Mouse (Mus musculus) limb, embryonic 15.5 days (tissue): ENCODE measurements around the gene Spats1. TPM values are rescaled to one million over a fixed set of nuclear protein-coding genes. Genes with fewer than 3 reads are reported as not detected.
"Not testable (repeated sequence)": the region's sequence is repeated elsewhere in the genome, so short reads cannot be mapped to it uniquely, and the experiment has no call there.

ENCODE experiments used
- ATAC-seq: fragments of 200-750 bp; cut with Nextera tagmentation; 2 replicates; pipeline ENCODE4 v1.8.0; 2017; ENCODE audit warnings: low read depth, moderate TSS enrichment; ENCODE audit not compliant: insufficient number of reproducible peaks, low FRiP score, low TSS enrichment
- H3K27ac ChIP-seq: fragments of 300-500 bp; sonication (generic); 2 replicates; pipeline ENCODE4 v1.5.1; 2015; ENCODE audit warnings: moderate library complexity, mild to moderate bottlenecking, inconsistent platforms
- H3K27me3 ChIP-seq: fragments of 300-500 bp; sonication (generic); 2 replicates; pipeline ENCODE4 v1.6.1; 2015; ENCODE audit warnings: inconsistent platforms
- H3K36me3 ChIP-seq: fragments of 300-500 bp; sonication (generic); 2 replicates; pipeline ENCODE4 v1.6.1; 2015; ENCODE audit warnings: inconsistent platforms
- H3K4me1 ChIP-seq: fragments of 300-500 bp; sonication (generic); 2 replicates; pipeline ENCODE4 v1.6.1; 2015; ENCODE audit warnings: inconsistent platforms
- H3K4me2 ChIP-seq: fragments of 300-500 bp; sonication (generic); 2 replicates; pipeline ENCODE4 v1.6.1; 2015; ENCODE audit warnings: mild to moderate bottlenecking, inconsistent platforms
- H3K4me3 ChIP-seq: fragments of 300-500 bp; sonication (generic); 2 replicates; pipeline ENCODE4 v1.5.1; 2015; ENCODE audit warnings: mild to moderate bottlenecking, inconsistent platforms
- H3K9ac ChIP-seq: fragments of 300-500 bp; sonication (generic); 2 replicates; pipeline ENCODE4 v1.6.1; 2015; ENCODE audit warnings: inconsistent platforms
- H3K9me3 ChIP-seq: fragments of 300-500 bp; sonication (generic); 2 replicates; pipeline ENCODE4 v1.6.1; 2016; ENCODE audit warnings: inconsistent platforms
- WGBS: fragments of 180-500 bp; shearing (Covaris S2); methylation state at CpG from one replicate; pipeline ENCODE4 v1.1.7; 2015; 5-methylcytosine and 5-hydroxymethylcytosine counted together
- polyA plus RNA-seq: library from polyadenylated mRNA; unstranded; fragments of >200 nt; fragmentation: Nextera tagmentation; extraction: Ambion mirVana; gene quantifications from 2 replicates; pipeline ENCODE4 v1.2.1, GENCODE M21; 2015

The Spats1 gene
- polyA plus RNA-seq, 1 experiment from 2014 or later, result 0.22 TPM

- Histone ChIP-seq H3K27ac (no peak overlapping the region), H3K9ac (no peak overlapping the region), H3K4me1 (no peaks in the 10 kb centered on the region), H3K27me3 (no peaks in the 10 kb centered on the region), H3K36me3 (no peaks in the 10 kb centered on the region), H3K4me3 (no peak overlapping the region), H3K4me2 (no peak overlapping the region), H3K9me3 (no peaks in the 10 kb centered on the region)
- WGBS, result 87% methylated on average over 8 of the region's 8 CpGs
- no peak for ATAC-seq
These were observed 16.2 kb downstream of the Spats1 start for GRCm38 (mm10) chr17:45459062-45459461.

- H3K4me2 ChIP-seq, result no peak overlapping the region
- 73% methylated on average over 4 of the region's 4 CpGs for WGBS
- no peak overlapping the region for H3K4me3 ChIP-seq
- H3K9me3 ChIP-seq, result no peaks in the 10 kb centered on the region
- H3K4me1 ChIP-seq, result no peaks in the 10 kb centered on the region
- no peaks in the 10 kb centered on the region for H3K27me3 ChIP-seq
- no peak for ATAC-seq
- no peaks in the 10 kb centered on the region for H3K36me3 ChIP-seq
- no peak overlapping the region for H3K27ac ChIP-seq
- H3K9ac ChIP-seq, result no peak overlapping the region
These were observed 16.7 kb downstream of the Spats1 start for GRCm38 (mm10) chr17:45458516-45458915.

- Histone ChIP-seq H3K4me1 (no peaks in the 10 kb centered on the region), H3K4me3 (no peak overlapping the region), H3K27ac (no peak overlapping the region), H3K9ac (no peak overlapping the region), H3K9me3 (no peaks in the 10 kb centered on the region), H3K36me3 (no peaks in the 10 kb centered on the region), H3K4me2 (no peak overlapping the region), H3K27me3 (no peaks in the 10 kb centered on the region)
- WGBS, result 88% methylated on average over 5 of the region's 5 CpGs
- ATAC-seq, result no peak
These were observed 17.7 kb downstream of the Spats1 start for GRCm38 (mm10) chr17:45457487-45457886.

GRCm38 (mm10) chr17:45456260-45457152, 18.7 kb downstream of the Spats1 start:
- no peak overlapping the region for H3K4me2 ChIP-seq
- H3K9me3 ChIP-seq, result no peaks in the 10 kb centered on the region
- 59% methylated on average over 13 of the region's 13 CpGs for WGBS
- H3K4me1 ChIP-seq, result no peaks in the 10 kb centered on the region
- H3K27ac ChIP-seq, result no peak overlapping the region
- no peaks in the 10 kb centered on the region for H3K36me3 ChIP-seq
- no peak overlapping the region for H3K4me3 ChIP-seq
- no peak for ATAC-seq
- no peaks in the 10 kb centered on the region for H3K27me3 ChIP-seq
- no peak overlapping the region for H3K9ac ChIP-seq

- H3K4me3 ChIP-seq, ATAC-seq, H3K4me1 ChIP-seq, H3K9me3 ChIP-seq, H3K9ac ChIP-seq, H3K36me3 ChIP-seq, H3K27me3 ChIP-seq, H3K27ac ChIP-seq, H3K4me2 ChIP-seq: not testable (repeated sequence)
- 83% methylated on average over 9 of the region's 9 CpGs for WGBS
These were observed 19.4 kb downstream of the Spats1 start for GRCm38 (mm10) chr17:45455783-45456182.

GRCm38 (mm10) chr17:45454794-45455193, 20.4 kb downstream of the Spats1 start:
- Histone ChIP-seq H3K4me2 (no peak overlapping the region), H3K4me1 (no peaks in the 10 kb centered on the region), H3K4me3 (no peak overlapping the region), H3K27me3 (no peaks in the 10 kb centered on the region), H3K27ac (no peak overlapping the region), H3K9me3 (no peaks in the 10 kb centered on the region), H3K36me3 (no peaks in the 10 kb centered on the region), H3K9ac (no peak overlapping the region)
- 82% methylated on average over 2 of the region's 2 CpGs for WGBS
- ATAC-seq, result no peak

GRCm38 (mm10) chr17:45452271-45452670, 22.9 kb downstream of the Spats1 start:
- Histone ChIP-seq H3K27me3 (no peaks in the 10 kb centered on the region), H3K4me2 (no peak overlapping the region), H3K4me1 (no peaks in the 10 kb centered on the region), H3K27ac (no peak overlapping the region), H3K36me3 (no peaks in the 10 kb centered on the region), H3K9me3 (no peaks in the 10 kb centered on the region), H3K4me3 (no peak overlapping the region), H3K9ac (no peak overlapping the region)
- ATAC-seq, result no peak
- WGBS, result 83% methylated on average over 1 of the region's 1 CpGs

- Histone ChIP-seq H3K9ac (no peak overlapping the region), H3K4me3 (no peak overlapping the region), H3K36me3 (no peaks in the 10 kb centered on the region), H3K27me3 (no peaks in the 10 kb centered on the region), H3K4me1 (no peaks in the 10 kb centered on the region), H3K4me2 (no peak overlapping the region), H3K27ac (no peak overlapping the region), H3K9me3 (no peaks in the 10 kb centered on the region)
- 81% methylated on average over 6 of the region's 6 CpGs for WGBS
- ATAC-seq, result no peak
These were observed 25.1 kb downstream of the Spats1 start for GRCm38 (mm10) chr17:45450153-45450552.

GRCm38 (mm10) chr17:45449586-45449985, 25.6 kb downstream of the Spats1 start:
- no peaks in the 10 kb centered on the region for H3K9me3 ChIP-seq
- no peak for ATAC-seq
- no peaks in the 10 kb centered on the region for H3K36me3 ChIP-seq
- no peak overlapping the region for H3K4me3 ChIP-seq
- no peaks in the 10 kb centered on the region for H3K27me3 ChIP-seq
- no peak overlapping the region for H3K27ac ChIP-seq
- H3K9ac ChIP-seq, result no peak overlapping the region
- no peak overlapping the region for H3K4me2 ChIP-seq
- no peaks in the 10 kb centered on the region for H3K4me1 ChIP-seq
- WGBS, result 95% methylated on average over 8 of the region's 8 CpGs

- Histone ChIP-seq H3K9ac (no peak overlapping the region), H3K4me1 (no peaks in the 10 kb centered on the region), H3K27ac (no peak overlapping the region), H3K9me3 (no peaks in the 10 kb centered on the region), H3K27me3 (no peaks in the 10 kb centered on the region), H3K4me3 (no peak overlapping the region), H3K36me3 (peaks cover 10% of the 10 kb centered on the region), H3K4me2 (no peak overlapping the region)
- WGBS, result 86% methylated on average over 2 of the region's 2 CpGs
- no peak for ATAC-seq
These were observed 28.2 kb downstream of the Spats1 start for GRCm38 (mm10) chr17:45447063-45447462.

GRCm38 (mm10) chr17:45445923-45446322, 29.3 kb downstream of the Spats1 start:
- Histone ChIP-seq H3K9ac (no peak overlapping the region), H3K36me3 (peaks cover 12% of the 10 kb centered on the region), H3K27ac (no peak overlapping the region), H3K4me1 (no peaks in the 10 kb centered on the region), H3K9me3 (no peaks in the 10 kb centered on the region), H3K4me2 (no peak overlapping the region), H3K4me3 (no peak overlapping the region), H3K27me3 (no peaks in the 10 kb centered on the region)
- no peak for ATAC-seq
- WGBS, result 83% methylated on average over 4 of the region's 4 CpGs

GRCm38 (mm10) chr17:45434262-45434590, 41.0 kb downstream of the Spats1 start:
- 7% methylated on average over 12 of the region's 12 CpGs for WGBS
- ATAC-seq, result no peak

More at GRCm38 (mm10) chr17:45434262-45434590, 41.0 kb downstream of the Spats1 start:
- peak overlapping the region; percentile 77 for H3K9ac ChIP-seq
- H3K36me3 ChIP-seq, result peaks cover 10% of the 10 kb centered on the region; the same call in 1 of the 2 replicates
- H3K4me3 ChIP-seq, result peak overlapping the region; percentile 78
- peaks cover 17% of the 10 kb centered on the region for H3K4me1 ChIP-seq
- H3K27me3 ChIP-seq, result no peaks in the 10 kb centered on the region
- peak overlapping the region; percentile 98 for H3K27ac ChIP-seq
- H3K4me2 ChIP-seq, result peak overlapping the region; percentile 74
- H3K9me3 ChIP-seq, result no peaks in the 10 kb centered on the region
